In the genomic region with DNA sequence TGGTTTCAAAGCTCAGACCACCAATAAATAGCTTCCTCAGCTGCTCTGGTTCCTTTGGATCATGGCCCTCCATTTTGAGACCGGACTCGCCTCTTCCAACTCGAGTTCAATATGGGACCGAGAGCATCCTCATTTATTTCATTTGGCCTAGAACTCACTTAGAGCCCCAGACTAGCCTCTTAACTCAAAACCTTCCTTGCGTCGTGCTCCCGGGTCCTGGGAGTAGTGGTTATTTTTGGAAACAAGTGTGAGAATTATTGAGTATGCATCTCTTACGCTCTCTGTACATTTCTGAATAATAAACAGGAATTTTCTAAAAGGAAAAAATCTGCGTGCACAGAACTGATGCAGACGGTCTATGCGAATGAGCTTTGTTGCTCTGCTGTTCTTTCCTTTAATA, we compare ENCODE assay signal across 28 mouse cellular contexts. TPM values are rescaled to one million over a fixed set of nuclear protein-coding genes. Genes with fewer than 3 reads are reported as not detected.
"Had no signal": no experiment of that assay in that cellular context is flagged by ENCODE, and none has a peak within 500 bp of the region (broad histone marks: within the 10 kb centered on the region; RNA-seq: fewer than 3 reads in every experiment).

A gene (minus strand): TSS at position 101 of the 400 bp plus-strand sequence.

- H3K4me3 ChIP-seq: embryonic facial prominence, embryonic 10.5 days; embryonic facial prominence, embryonic 12.5 days; embryonic facial prominence, embryonic 13.5 days; embryonic facial prominence, embryonic 15.5 days; erythroblast, embryonic 14.5 days; forebrain, embryonic 10.5 days; forebrain, embryonic 12.5 days; forebrain, embryonic 13.5 days; forebrain, embryonic 15.5 days; gastrocnemius, adult 2 months; heart, adult 2 months had no signal

- H3K27ac ChIP-seq: embryonic facial prominence, embryonic 10.5 days; embryonic facial prominence, embryonic 12.5 days; embryonic facial prominence, embryonic 13.5 days; embryonic facial prominence, embryonic 15.5 days; forebrain, embryonic 10.5 days; forebrain, embryonic 12.5 days; forebrain, embryonic 13.5 days; forebrain, embryonic 15.5 days; gastrocnemius, adult 2 months; heart, adult 2 months had no signal

- DNase-seq: cerebellum, adult 8-10 months; cerebellum, adult 9-10 months; cerebellum, adult 9-11 months; cerebellum, postnatal 10 days; cerebellum, postnatal 14 days; cerebellum, postnatal 25 days; cerebellum, postnatal 36 days; embryo, embryonic 11 days; forebrain, postnatal 0 days; gastrocnemius, adult 2 months; gastrocnemius, postnatal 10 days; gastrocnemius, postnatal 14 days; gastrocnemius, postnatal 25 days; gastrocnemius, postnatal 36 days; heart, adult 11 months; heart, adult 18-20 months; heart, adult 2 months had no signal

RNA-seq across cellular contexts. Expression of the gene that starts here (rescaled TPM):
- total RNA-seq: forebrain, postnatal 0 days; gastrocnemius, adult 18-20 months; gastrocnemius, adult 2 months; gastrocnemius, adult 8-10 months; gastrocnemius, postnatal 10 days; gastrocnemius, postnatal 14 days; gastrocnemius, postnatal 25 days; gastrocnemius, postnatal 36 days; heart, adult 18-20 months; heart, adult 2 months had no signal
